Mouse (Mus musculus) bone marrow macrophage, adult 2 months (primary cell): Measurements from ENCODE around the gene Clec12b.

ENCODE experiments used
- CTCF ChIP-seq: IDR thresholded peaks from 2 replicates; pipeline ENCODE4 v1.5.1; 2012; ENCODE audit warnings: low read depth, mild to moderate bottlenecking, low read length, moderate library complexity
- POLR2A ChIP-seq: IDR thresholded peaks from 2 replicates; pipeline ENCODE4 v1.6.1; 2012; ENCODE audit warnings: mild to moderate bottlenecking, low read depth, low read length, borderline replicate concordance

DNA sequence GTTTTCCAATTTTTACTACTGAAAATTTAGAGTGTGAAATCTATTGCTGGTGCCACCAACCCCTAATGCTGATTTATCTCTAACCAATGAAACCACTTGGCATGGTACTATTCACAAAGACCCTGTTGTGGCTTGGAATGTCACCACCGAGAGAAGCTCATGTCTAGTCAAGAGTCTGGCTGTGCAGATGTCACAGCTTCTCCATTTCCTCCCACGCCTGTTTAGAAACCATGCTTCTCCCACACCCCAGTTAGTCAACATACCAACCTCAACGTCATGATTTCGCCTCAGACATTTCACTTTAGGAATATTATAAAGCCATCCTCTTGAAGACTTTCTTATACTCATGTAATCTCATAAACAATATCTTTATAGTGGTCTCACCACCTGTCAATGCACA lies 41.6 kb upstream of the Clec12b start:
- TF ChIP-seq CTCF = no peak
- no peak for TF ChIP-seq POLR2A
